Mouse (Mus musculus) embryonic facial prominence, embryonic 13.5 days (tissue): ENCODE data around the gene Chid1. TPM values are rescaled to one million over a fixed set of nuclear protein-coding genes. Genes with fewer than 3 reads are reported as not detected.
A peak's percentile ranks its signal among the peaks of the same experiment; 100 is the strongest.

Experiments used
- ATAC-seq: fragments of 200-750 bp; cut with Nextera tagmentation; 2 replicates; pipeline ENCODE4 v1.8.0; 2017; ENCODE audit warnings: low read depth; ENCODE audit not compliant: insufficient number of reproducible peaks, insufficient read depth, low FRiP score, low TSS enrichment
- H3K27ac ChIP-seq: fragments of 300-500 bp; sonication (generic); 2 replicates; pipeline ENCODE4 v1.5.1; 2015; ENCODE audit warnings: moderate library complexity, mild to moderate bottlenecking, inconsistent platforms
- H3K27me3 ChIP-seq: fragments of 300-500 bp; sonication (generic); 2 replicates; pipeline ENCODE4 v1.6.1; 2015; ENCODE audit warnings: mild to moderate bottlenecking, inconsistent platforms
- H3K36me3 ChIP-seq: fragments of 300-500 bp; sonication (generic); 2 replicates; pipeline ENCODE4 v1.6.1; 2015; ENCODE audit warnings: mild to moderate bottlenecking, inconsistent platforms
- H3K4me1 ChIP-seq: fragments of 300-500 bp; sonication (generic); 2 replicates; pipeline ENCODE4 v1.6.1; 2015; ENCODE audit warnings: inconsistent platforms
- H3K4me2 ChIP-seq: fragments of 300-500 bp; sonication (generic); 2 replicates; pipeline ENCODE4 v1.6.1; 2015; ENCODE audit warnings: moderate library complexity, mild to moderate bottlenecking, inconsistent platforms
- H3K4me3 ChIP-seq: fragments of 300-500 bp; sonication (generic); 2 replicates; pipeline ENCODE4 v1.5.1; 2015; ENCODE audit warnings: mild to moderate bottlenecking, inconsistent platforms
- H3K9ac ChIP-seq: fragments of 300-500 bp; sonication (generic); 2 replicates; pipeline ENCODE4 v1.6.1; 2015; ENCODE audit warnings: mild to moderate bottlenecking, inconsistent platforms
- H3K9me3 ChIP-seq: fragments of 300-500 bp; sonication (generic); 2 replicates; pipeline ENCODE4 v1.6.1; 2016; ENCODE audit warnings: inconsistent platforms
- WGBS: fragments of 180-500 bp; shearing (Covaris S2); methylation state at CpG from one replicate; pipeline ENCODE4 v1.1.7; 2015; ENCODE audit warnings: mixed read lengths; 5-methylcytosine and 5-hydroxymethylcytosine counted together
- polyA plus RNA-seq: library from polyadenylated mRNA; unstranded; fragments of >200 nt; fragmentation: Nextera tagmentation; extraction: Ambion mirVana; gene quantifications from 2 replicates; pipeline ENCODE4 v1.2.1, GENCODE M21; 2015

Chid1 gene
- polyA plus RNA-seq, 1 experiment from 2014 or later: 40.5 TPM

DNA sequence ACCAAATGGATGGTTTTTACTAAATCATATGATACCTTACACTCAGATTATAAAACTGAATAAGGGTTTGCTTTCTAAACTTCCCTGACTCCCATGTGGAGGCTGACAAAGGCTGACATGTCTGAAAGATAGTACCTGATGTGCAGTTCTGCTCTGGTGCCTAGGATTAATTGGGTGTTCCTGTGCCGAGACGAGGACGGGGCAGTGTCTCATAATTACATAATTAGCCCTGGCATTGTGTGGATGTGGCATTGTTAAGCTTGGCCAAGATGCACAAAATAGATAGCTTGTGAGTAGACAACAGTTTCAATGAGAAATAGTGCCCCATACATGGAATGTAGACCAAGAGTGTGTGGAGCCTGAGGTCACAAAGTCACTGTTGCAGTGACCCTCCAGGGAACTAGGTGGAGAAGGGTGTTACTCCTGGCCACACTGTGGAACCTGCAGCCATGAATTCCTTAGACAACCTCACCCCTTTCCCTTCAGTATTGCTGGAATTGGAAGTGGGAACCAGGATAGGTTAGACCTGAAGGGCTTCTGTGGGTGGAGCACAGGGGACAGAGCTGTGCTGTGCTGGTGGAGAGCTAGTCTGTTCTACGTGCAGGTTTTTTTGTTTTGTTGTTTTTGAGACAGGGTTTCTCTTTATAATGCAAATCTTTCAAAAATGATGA lies 31.1 kb upstream of the Chid1 start:
- WGBS: 77% methylated on average over 4 of the region's 4 CpGs
- no peak for ATAC-seq
- H3K27me3 ChIP-seq: no peaks in the 10 kb centered on the region
- H3K9me3 ChIP-seq: no peaks in the 10 kb centered on the region
- H3K4me1 ChIP-seq: peaks cover 20% of the 10 kb centered on the region
- H3K4me3 ChIP-seq: no peak overlapping the region
- no peak overlapping the region for H3K27ac ChIP-seq
- no peak overlapping the region for H3K4me2 ChIP-seq
- H3K9ac ChIP-seq: no peak overlapping the region
- no peaks in the 10 kb centered on the region for H3K36me3 ChIP-seq

GRCm38 (mm10) chr7:141569916-141570315 lies 30.3 kb upstream of the Chid1 start:
- H3K4me1 ChIP-seq: peaks cover 27% of the 10 kb centered on the region
- no peaks in the 10 kb centered on the region; the same call in 1 of the 2 replicates for H3K36me3 ChIP-seq
- H3K4me3 ChIP-seq: no peak overlapping the region
- no peak overlapping the region for H3K27ac ChIP-seq
- no peaks in the 10 kb centered on the region for H3K27me3 ChIP-seq
- WGBS: 83% methylated on average over 3 of the region's 3 CpGs
- no peak overlapping the region for H3K4me2 ChIP-seq
- H3K9ac ChIP-seq: no peak overlapping the region
- no peak for ATAC-seq
- no peaks in the 10 kb centered on the region for H3K9me3 ChIP-seq

- WGBS: 83% methylated on average over 9 of the region's 9 CpGs
- no peaks in the 10 kb centered on the region; the same call in 1 of the 2 replicates for H3K36me3 ChIP-seq
- no peaks in the 10 kb centered on the region for H3K9me3 ChIP-seq
- ATAC-seq: no peak
- H3K27ac ChIP-seq: no peak overlapping the region
- H3K9ac ChIP-seq: peak overlapping the region; percentile 32; the same call in 1 of the 2 replicates
- H3K4me2 ChIP-seq: no peak overlapping the region
- H3K4me3 ChIP-seq: no peak overlapping the region
- no peaks in the 10 kb centered on the region for H3K27me3 ChIP-seq
- H3K4me1 ChIP-seq: peaks cover 33% of the 10 kb centered on the region
Measured at GRCm38 (mm10) chr7:141569283-141569803, 29.7 kb upstream of the Chid1 start.

DNA sequence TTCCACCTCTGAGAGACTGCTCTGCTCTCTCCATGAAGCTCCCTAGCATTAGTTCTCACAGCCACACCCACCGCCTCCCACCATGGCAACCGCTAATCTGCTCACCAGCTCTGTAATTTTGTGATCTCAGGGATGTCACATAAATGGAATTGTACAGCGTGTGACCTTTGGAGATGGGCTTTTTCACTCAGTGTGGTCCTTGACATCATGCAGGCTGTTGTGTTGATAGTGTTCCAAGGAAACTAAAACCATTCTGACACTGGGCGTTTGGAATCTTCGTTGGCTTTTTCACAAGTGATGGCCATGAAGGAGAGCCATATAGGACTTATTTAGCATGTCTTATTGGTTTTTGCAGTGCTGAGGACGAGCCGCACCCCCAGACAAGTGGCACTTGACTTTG lies 26.9 kb upstream of the Chid1 start:
- WGBS: 75% methylated on average over 7 of the region's 7 CpGs
- no peak overlapping the region for H3K9ac ChIP-seq
- H3K4me3 ChIP-seq: no peak overlapping the region
- no peak overlapping the region for H3K4me2 ChIP-seq
- no peaks in the 10 kb centered on the region for H3K27me3 ChIP-seq
- no peaks in the 10 kb centered on the region; the same call in 1 of the 2 replicates for H3K36me3 ChIP-seq
- peaks cover 48% of the 10 kb centered on the region for H3K4me1 ChIP-seq
- no peak for ATAC-seq
- H3K9me3 ChIP-seq: no peaks in the 10 kb centered on the region
- no peak overlapping the region for H3K27ac ChIP-seq

- peak overlapping the region; percentile 58 for H3K9ac ChIP-seq
Measured at GRCm38 (mm10) chr7:141564561-141564960, 24.9 kb upstream of the Chid1 start.

DNA sequence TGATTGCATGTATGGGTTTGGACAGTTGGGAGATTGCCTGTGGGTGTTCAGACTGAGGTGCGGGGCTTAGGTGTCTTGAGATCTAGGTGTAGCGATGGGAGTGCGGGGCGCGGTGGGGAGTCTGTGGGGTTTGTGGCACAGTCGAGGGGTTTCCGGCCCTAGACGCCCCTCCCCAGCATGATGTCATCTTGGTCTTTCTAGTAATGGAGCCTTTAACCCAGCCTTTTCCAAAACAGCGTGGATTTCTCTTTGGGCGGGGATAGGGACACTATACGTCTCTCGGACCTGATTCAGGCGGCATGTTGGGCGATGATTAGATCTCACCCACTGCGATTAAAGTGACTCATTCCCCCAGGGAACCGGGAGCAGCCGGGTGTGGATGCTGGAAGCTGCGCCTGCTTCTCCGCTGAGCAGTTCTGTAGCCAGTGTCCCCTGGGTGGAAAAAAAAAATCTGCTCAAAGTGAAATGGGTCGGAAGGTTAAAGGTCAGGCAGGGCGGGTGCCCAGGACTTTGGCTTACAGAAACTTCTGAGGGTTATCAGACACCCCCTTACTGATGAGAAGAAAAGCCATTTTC lies 23.3 kb upstream of the Chid1 start:
- Histone ChIP-seq H3K36me3 (no peaks in the 10 kb centered on the region; the same call in 1 of the 2 replicates), H3K9me3 (no peaks in the 10 kb centered on the region), H3K4me3 (peak overlapping the region; percentile 98), H3K4me2 (peak overlapping the region; percentile 88), H3K27me3 (no peaks in the 10 kb centered on the region), H3K4me1 (peaks cover 41% of the 10 kb centered on the region), H3K9ac (peak overlapping the region; percentile 95), H3K27ac (peak overlapping the region; percentile 82; the same call in 1 of the 2 replicates)
- under 1% methylated on average over 21 of the region's 21 CpGs for WGBS
- ATAC-seq: 0 out of 2 replicates have a peak, but pooled peaks have one; percentile 7

More at GRCm38 (mm10) chr7:141564561-141564960, 24.9 kb upstream of the Chid1 start:
- peak overlapping the region; percentile 64 for H3K27ac ChIP-seq
- ATAC-seq: no peak
- WGBS: 30% methylated on average over 7 of the region's 7 CpGs
- H3K9me3 ChIP-seq: no peaks in the 10 kb centered on the region
- peak overlapping the region; percentile 7; the same call in 1 of the 2 replicates for H3K4me3 ChIP-seq
- H3K27me3 ChIP-seq: no peaks in the 10 kb centered on the region
- no peaks in the 10 kb centered on the region; the same call in 1 of the 2 replicates for H3K36me3 ChIP-seq
- H3K4me1 ChIP-seq: peaks cover 53% of the 10 kb centered on the region
- peak overlapping the region; percentile 88 for H3K4me2 ChIP-seq

- no peaks in the 10 kb centered on the region; the same call in 1 of the 2 replicates for H3K36me3 ChIP-seq
- no peaks in the 10 kb centered on the region for H3K27me3 ChIP-seq
- under 1% methylated on average over 33 of the region's 33 CpGs for WGBS
- H3K4me2 ChIP-seq: peak overlapping the region; percentile 88
- peak overlapping the region; percentile 82 for H3K27ac ChIP-seq
- peak; percentile 48 for ATAC-seq
- peak overlapping the region; percentile 98 for H3K4me3 ChIP-seq
- H3K4me1 ChIP-seq: peaks cover 40% of the 10 kb centered on the region
- no peaks in the 10 kb centered on the region for H3K9me3 ChIP-seq
- H3K9ac ChIP-seq: peak overlapping the region; percentile 95
Measured at GRCm38 (mm10) chr7:141562421-141562851, 22.8 kb upstream of the Chid1 start.

DNA sequence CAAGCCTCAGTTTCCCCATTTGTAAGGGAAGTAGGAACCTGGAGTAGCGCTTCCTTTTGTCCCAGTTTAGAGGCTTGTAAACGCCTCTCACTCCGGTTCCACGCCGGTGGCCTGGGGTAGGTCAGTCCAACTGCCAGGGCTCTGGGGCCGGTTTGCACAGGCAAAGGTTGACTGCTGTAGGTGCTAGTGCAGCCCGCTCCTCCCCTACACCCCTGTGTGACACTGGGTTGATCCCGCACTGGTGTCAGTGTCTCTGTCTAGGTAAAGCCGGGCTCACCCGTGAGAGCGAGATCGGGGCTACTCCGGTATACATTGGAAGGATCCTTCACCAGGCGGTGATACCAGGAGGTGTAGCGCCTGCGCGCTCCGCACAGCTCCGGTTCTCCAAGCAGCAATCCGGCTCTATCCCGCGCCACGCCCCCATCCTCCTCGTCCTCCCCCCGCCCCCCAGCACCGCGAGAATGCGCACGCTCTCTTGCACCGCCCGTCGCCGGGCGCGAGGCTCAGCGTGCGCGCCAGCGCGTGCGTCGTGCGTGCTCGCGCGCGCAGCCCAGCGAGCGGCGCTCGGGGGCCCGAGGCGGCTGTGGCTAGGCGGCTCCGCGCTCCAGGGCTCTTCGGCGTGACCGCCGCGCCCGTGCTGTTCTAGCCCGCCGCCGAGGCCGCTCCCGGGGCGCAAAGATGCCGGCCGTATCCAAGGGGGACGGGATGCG lies 22.2 kb upstream of the Chid1 start, which contains the start of gene Ap2a2:
Gene Ap2a2, plus strand, starts transcription at position 492 of the 710 bp plus-strand sequence.
- peaks cover 34% of the 10 kb centered on the region for H3K4me1 ChIP-seq
- no peaks in the 10 kb centered on the region; the same call in 1 of the 2 replicates for H3K36me3 ChIP-seq
- peak; percentile 94 for ATAC-seq
- peak within 1 kb of the TSS; percentile 82 for H3K27ac ChIP-seq
- H3K27me3 ChIP-seq: no peaks in the 10 kb centered on the region
- peak within 1 kb of the TSS; percentile 88 for H3K4me2 ChIP-seq
- H3K4me3 ChIP-seq: peak within 1 kb of the TSS; percentile 98
- H3K9ac ChIP-seq: peak within 1 kb of the TSS; percentile 95
- under 1% methylated on average over 65 of the region's 72 CpGs for WGBS
- no peaks in the 10 kb centered on the region for H3K9me3 ChIP-seq

GRCm38 (mm10) chr7:141560471-141560870 lies 20.8 kb upstream of the Chid1 start:
- H3K27ac ChIP-seq: no peak overlapping the region
- no peak overlapping the region for H3K4me3 ChIP-seq
- peaks cover 31% of the 10 kb centered on the region for H3K4me1 ChIP-seq
- H3K4me2 ChIP-seq: no peak overlapping the region
- ATAC-seq: no peak
- no peaks in the 10 kb centered on the region for H3K27me3 ChIP-seq
- no peak overlapping the region for H3K9ac ChIP-seq
- no peaks in the 10 kb centered on the region for H3K9me3 ChIP-seq
- H3K36me3 ChIP-seq: no peaks in the 10 kb centered on the region; the same call in 1 of the 2 replicates
- 80% methylated on average over 4 of the region's 4 CpGs for WGBS

GRCm38 (mm10) chr7:141559726-141560325 lies 20.2 kb upstream of the Chid1 start:
- ATAC-seq: no peak
- Histone ChIP-seq H3K36me3 (no peaks in the 10 kb centered on the region), H3K9me3 (no peaks in the 10 kb centered on the region), H3K9ac (no peak overlapping the region), H3K27ac (no peak overlapping the region), H3K4me2 (no peak overlapping the region), H3K4me1 (peaks cover 25% of the 10 kb centered on the region), H3K4me3 (no peak overlapping the region), H3K27me3 (no peaks in the 10 kb centered on the region)
- 73% methylated on average over 2 of the region's 2 CpGs for WGBS

DNA sequence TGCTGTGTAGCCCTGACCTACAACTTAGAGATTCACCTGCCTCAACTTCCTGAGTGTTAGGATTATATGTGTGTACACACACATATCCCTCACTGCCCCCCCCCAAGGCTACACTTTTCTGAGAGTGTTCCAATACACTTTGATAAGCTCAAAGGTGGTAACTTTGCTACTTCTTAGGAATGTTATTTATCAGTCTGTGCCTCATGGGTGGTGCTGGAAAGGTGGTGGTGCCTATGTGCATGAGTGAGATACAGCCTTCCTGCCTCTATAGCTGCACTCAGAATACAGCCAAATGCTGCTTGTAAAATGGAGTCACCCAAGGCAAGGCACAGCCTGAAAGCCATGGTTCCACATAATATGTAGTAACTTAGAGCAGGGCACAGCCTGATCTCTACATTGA lies 19.3 kb upstream of the Chid1 start:
- no peak overlapping the region for H3K9ac ChIP-seq
- no peak overlapping the region for H3K27ac ChIP-seq
- no peaks in the 10 kb centered on the region for H3K36me3 ChIP-seq
- peaks cover 16% of the 10 kb centered on the region for H3K4me1 ChIP-seq
- H3K27me3 ChIP-seq: no peaks in the 10 kb centered on the region
- no peak overlapping the region for H3K4me3 ChIP-seq
- no peak overlapping the region for H3K4me2 ChIP-seq
- no peaks in the 10 kb centered on the region for H3K9me3 ChIP-seq
- no peak for ATAC-seq
